Mouse (Mus musculus) left cerebral cortex, postnatal 36 days (tissue): ENCODE data around the gene Fam76b. TPM values are rescaled to one million over a fixed set of nuclear protein-coding genes. Genes with fewer than 3 reads are reported as not detected.

ENCODE experiments used
- total RNA-seq, 2 experiments: library from RNA; stranded (reverse); gene quantifications; 2 replicates each; pipeline ENCODE4 v1.2.3; 2021

Fam76b gene
- total RNA-seq, 2 experiments from 2014 or later = 16.6 to 23.7 TPM

Other genes with a start within 250 kb of the Fam76b start
- gene Mtmr2, start 79.3 kb upstream of the Fam76b start, total RNA-seq = 10 to 100 TPM; 48.3 to 51.2 TPM
- 10 to 100 TPM; 15.0 to 17.6 TPM for gene Cep57, start 609 bp upstream of the Fam76b start, total RNA-seq